Mouse (Mus musculus) C2C12 (cell line): ENCODE measurements around the gene Pik3r3. TPM values are rescaled to one million over a fixed set of nuclear protein-coding genes. Genes with fewer than 3 reads are reported as not detected.

Source experiments
- H3K27me3 ChIP-seq: one replicate; pipeline ENCODE4 v1.6.1; 2011; ENCODE audit not compliant: control insufficient read depth, insufficient read depth, insufficient read length
- H3K36me3 ChIP-seq: one replicate; pipeline ENCODE4 v1.6.1; 2011; ENCODE audit not compliant: control insufficient read depth, insufficient read depth
- H3K4me3 ChIP-seq: one replicate; pipeline ENCODE4 v1.5.1; 2011; ENCODE audit warnings: mild to moderate bottlenecking, control low read depth; ENCODE audit not compliant: poor library complexity, insufficient read depth, severe bottlenecking
- H3K79me2 ChIP-seq: one replicate; pipeline ENCODE4 v1.6.1; 2011; ENCODE audit not compliant: control insufficient read depth, insufficient read depth
- H3K79me3 ChIP-seq: one replicate; pipeline ENCODE4 v1.6.1; 2011; ENCODE audit warnings: low read depth, control low read depth
- H3ac ChIP-seq: one replicate; pipeline ENCODE3; 2011; ENCODE audit warnings: low read depth; ENCODE audit not compliant: control insufficient read depth, insufficient read length
- CEBPB ChIP-seq: IDR thresholded peaks from one replicate; pipeline ENCODE4 v1.6.1; 2011; ENCODE audit warnings: low read depth, mild to moderate bottlenecking, control low read depth, moderate library complexity
- CTCF ChIP-seq: IDR thresholded peaks from one replicate; pipeline ENCODE4 v1.5.1; 2011; ENCODE audit not compliant: control insufficient read depth, insufficient read depth, insufficient read length
- FOSL1 ChIP-seq: IDR thresholded peaks from one replicate; pipeline ENCODE4 v1.8.0; 2011; ENCODE audit warnings: mild to moderate bottlenecking, low read length; ENCODE audit not compliant: poor library complexity, insufficient read depth, severe bottlenecking
- MAX ChIP-seq: IDR thresholded peaks from one replicate; pipeline ENCODE4 v1.6.1; 2011; ENCODE audit warnings: mild to moderate bottlenecking, control low read depth
- MYOD1 ChIP-seq: IDR thresholded peaks from one replicate; pipeline ENCODE4 v1.6.1; 2011; ENCODE audit warnings: low read depth; ENCODE audit not compliant: control insufficient read depth, insufficient read length
- MYOG ChIP-seq: IDR thresholded peaks from one replicate; pipeline ENCODE4 v1.6.1; 2011; ENCODE audit not compliant: control insufficient read depth, insufficient read length; ENCODE audit errors: extremely low read depth
- USF1 ChIP-seq: IDR thresholded peaks from one replicate; pipeline ENCODE4 v1.6.1; 2011; ENCODE audit warnings: low read depth, mild to moderate bottlenecking, control low read depth, moderate library complexity
- long read RNA-seq, 2 experiments: library from polyadenylated mRNA; unstranded; transcript quantifications; one replicate each; pipeline ENCODE4 v2.0.0; 2019 to 2020
- polyA plus RNA-seq: library from polyadenylated mRNA; unstranded; fragments of >200 nt; fragmentation: generic; extraction: Trizol; gene quantifications from one replicate; pipeline ENCODE4 v1.2.1, GENCODE M21; 2012; ENCODE audit warnings: missing spikeins

Pik3r3 gene
- 6.0 TPM for polyA plus RNA-seq
- long read RNA-seq, experiment 1, full-length matches to known transcripts: 1 of 4 reads
- long read RNA-seq, experiment 1, partial matches to known transcripts: 1 of 4 reads
- long read RNA-seq, experiment 1, other reads (novel, unspliced or antisense): 2 of 4 reads
- long read RNA-seq, experiment 2, full-length matches to known transcripts: 17 of 26 reads
- long read RNA-seq, experiment 2, partial matches to known transcripts: 3 of 26 reads
- long read RNA-seq, experiment 2, other reads (novel, unspliced or antisense): 6 of 26 reads

- Histone ChIP-seq H3K27me3 (no peaks in the 10 kb centered on the region), H3K79me2 (peaks cover 42% of the 10 kb centered on the region), H3ac (peak within 1 kb of the TSS; percentile 85), H3K4me3 (peak within 1 kb of the TSS; percentile 66), H3K36me3 (no peaks in the 10 kb centered on the region), H3K79me3 (peaks cover 4% of the 10 kb centered on the region)
- TF ChIP-seq USF1: no peak
These were observed at the start of gene Pik3r3 for GRCm38 (mm10) chr4:116221140-116221851. Pik3r3 (plus strand) TSS chr4:116221618.

DNA sequence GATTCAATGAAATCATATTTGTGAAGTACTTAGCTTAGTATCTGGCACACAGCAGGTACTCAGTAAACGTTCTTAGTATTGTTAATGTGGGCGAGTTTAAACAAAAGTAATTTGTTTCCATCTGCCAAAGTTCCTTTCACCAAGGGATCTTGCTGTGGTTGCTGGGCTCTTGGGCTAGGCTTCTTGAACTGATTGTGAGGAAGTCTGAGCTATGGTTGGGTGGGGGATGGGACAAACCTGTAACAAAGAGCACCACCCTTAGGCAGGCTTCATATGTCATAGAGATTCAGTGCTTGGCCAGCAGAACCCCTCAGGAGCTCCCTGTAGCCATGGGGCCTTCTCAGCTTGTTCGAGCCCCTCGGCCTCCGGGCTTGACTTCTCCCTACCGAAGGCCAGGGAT, 48.3 kb upstream of the Pik3r3 start, which contains the start of the genes 1700042G07Rik and Gm49337:
Gene 1700042G07Rik, plus strand, starts transcription at position 301 of the 400 bp plus-strand sequence.
Gene Gm49337, plus strand, starts transcription at position 313 of the 400 bp plus-strand sequence.
- no peak for TF ChIP-seq CTCF
- no peak for TF ChIP-seq MYOG
- no peak for TF ChIP-seq FOSL1
- no peak for TF ChIP-seq MAX
- no peak for TF ChIP-seq USF1
- TF ChIP-seq CEBPB: no peak
- no peak for TF ChIP-seq MYOD1
- H3K27me3 ChIP-seq: no peaks in the 10 kb centered on the region

GRCm38 (mm10) chr4:116173752-116174151, 47.7 kb upstream of the Pik3r3 start:
- no peaks in the 10 kb centered on the region for H3K79me3 ChIP-seq
- H3K27me3 ChIP-seq: no peaks in the 10 kb centered on the region
- TF ChIP-seq FOSL1 (no peak), MAX (no peak), CEBPB (no peak), MYOD1 (no peak), CTCF (no peak), USF1 (no peak), MYOG (no peak)
- no peak overlapping the region for H3K4me3 ChIP-seq
- no peaks in the 10 kb centered on the region for H3K36me3 ChIP-seq
- no peak overlapping the region for H3ac ChIP-seq
- no peaks in the 10 kb centered on the region for H3K79me2 ChIP-seq

More for the DNA sequence above, 48.3 kb upstream of the Pik3r3 start, which contains the start of the genes 1700042G07Rik and Gm49337:
- no peaks in the 10 kb centered on the region for H3K79me3 ChIP-seq
- H3K79me2 ChIP-seq: no peaks in the 10 kb centered on the region
- no peak within 1 kb of the TSS for H3K4me3 ChIP-seq
- no peak within 1 kb of the TSS for H3ac ChIP-seq
- H3K36me3 ChIP-seq: no peaks in the 10 kb centered on the region

DNA sequence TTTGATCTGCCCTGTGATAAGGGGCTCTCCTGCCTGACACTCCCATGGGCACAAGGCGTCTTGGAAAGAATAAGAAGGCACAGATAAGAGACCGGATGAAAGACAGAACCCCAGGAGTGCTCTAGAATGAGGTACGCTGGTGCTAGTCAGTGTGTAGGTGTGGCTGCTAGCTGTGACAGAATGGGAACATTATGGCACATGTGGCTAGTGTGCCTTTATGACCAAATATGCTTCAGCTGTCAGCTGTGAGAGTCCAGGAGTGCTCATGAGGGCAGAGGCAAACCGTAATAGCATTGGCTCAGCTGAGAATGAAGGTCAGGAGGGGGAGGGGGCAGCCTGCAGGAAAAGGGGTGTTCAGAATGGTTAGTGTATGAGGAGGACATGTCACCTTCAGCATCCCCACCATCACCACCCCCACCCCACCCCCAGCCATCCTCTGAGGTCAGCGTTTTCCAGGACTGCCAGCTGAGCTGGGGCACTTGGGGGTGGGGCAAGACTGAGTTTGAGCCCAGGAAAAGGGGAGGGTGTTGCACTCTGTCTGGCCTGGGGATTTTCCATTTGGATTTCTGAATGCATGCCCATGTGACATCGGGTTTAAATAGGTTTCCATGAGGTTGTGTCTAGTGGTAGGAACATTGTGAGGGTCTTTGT, 46.8 kb upstream of the Pik3r3 start:
- H3K79me2 ChIP-seq: no peaks in the 10 kb centered on the region
- TF ChIP-seq MAX: no peak
- TF ChIP-seq FOSL1: no peak
- TF ChIP-seq USF1: peak; percentile 58
- H3K79me3 ChIP-seq: no peaks in the 10 kb centered on the region

GRCm38 (mm10) chr4:116175136-116175535, 46.3 kb upstream of the Pik3r3 start:
- no peak overlapping the region for H3ac ChIP-seq
- TF ChIP-seq MYOG (no peak), CTCF (no peak), CEBPB (no peak), MAX (no peak), FOSL1 (no peak), MYOD1 (no peak), USF1 (no peak)
- no peaks in the 10 kb centered on the region for H3K79me2 ChIP-seq
- H3K27me3 ChIP-seq: no peaks in the 10 kb centered on the region
- no peaks in the 10 kb centered on the region for H3K79me3 ChIP-seq
- no peak overlapping the region for H3K4me3 ChIP-seq
- no peaks in the 10 kb centered on the region for H3K36me3 ChIP-seq

More for the DNA sequence above, 46.8 kb upstream of the Pik3r3 start:
- Histone ChIP-seq H3K27me3 (no peaks in the 10 kb centered on the region), H3K4me3 (no peak overlapping the region), H3ac (no peak overlapping the region), H3K36me3 (no peaks in the 10 kb centered on the region)
